Mouse (Mus musculus) intestine, embryonic 15.5 days (tissue): ENCODE results near the gene Sema3f. TPM values are rescaled to one million over a fixed set of nuclear protein-coding genes. Genes with fewer than 3 reads are reported as not detected.
"Not testable (repeated sequence)": the region's sequence is repeated elsewhere in the genome, so short reads cannot be mapped to it uniquely, and the experiment has no call there.

Experiments used
- ATAC-seq: fragments of 200-750 bp; cut with Nextera tagmentation; 2 replicates; pipeline ENCODE4 v1.8.0; 2017; ENCODE audit warnings: moderate TSS enrichment, moderate library complexity
- H3K27ac ChIP-seq: fragments of 300-500 bp; sonication (generic); 2 replicates; pipeline ENCODE4 v1.5.1; 2015; ENCODE audit warnings: mild to moderate bottlenecking, inconsistent platforms
- H3K27me3 ChIP-seq: fragments of 300-500 bp; sonication (generic); replicated peaks from 2 replicates; pipeline ENCODE4 v1.6.1; 2015; ENCODE audit warnings: inconsistent platforms
- H3K36me3 ChIP-seq: fragments of 300-500 bp; sonication (generic); 2 replicates; pipeline ENCODE4 v1.6.1; 2015; ENCODE audit warnings: inconsistent platforms
- H3K4me1 ChIP-seq: fragments of 300-500 bp; sonication (generic); replicated peaks from 2 replicates; pipeline ENCODE4 v1.6.1; 2015; ENCODE audit warnings: inconsistent platforms
- H3K4me2 ChIP-seq: fragments of 300-500 bp; sonication (generic); replicated peaks from 2 replicates; pipeline ENCODE4 v1.6.1; 2015; ENCODE audit warnings: mild to moderate bottlenecking, inconsistent platforms
- H3K4me3 ChIP-seq: fragments of 300-500 bp; sonication (generic); replicated peaks from 2 replicates; pipeline ENCODE4 v1.5.1; 2015; ENCODE audit warnings: inconsistent platforms
- H3K9ac ChIP-seq: fragments of 300-500 bp; sonication (generic); 2 replicates; pipeline ENCODE4 v1.6.1; 2015; ENCODE audit warnings: inconsistent platforms
- H3K9me3 ChIP-seq: fragments of 300-500 bp; sonication (generic); 2 replicates; pipeline ENCODE4 v1.6.1; 2016; ENCODE audit warnings: inconsistent platforms
- WGBS: fragments of 180-500 bp; shearing (Covaris S2); methylation state at CpG from one replicate; pipeline ENCODE4 v1.1.7; 2015; 5-methylcytosine and 5-hydroxymethylcytosine counted together
- polyA plus RNA-seq: library from polyadenylated mRNA; unstranded; fragments of >200 nt; fragmentation: Nextera tagmentation; extraction: Ambion mirVana; gene quantifications from 2 replicates; pipeline ENCODE4 v1.2.1, GENCODE M21; 2015

Gene Sema3f
- polyA plus RNA-seq, 1 experiment from 2014 or later = 8.9 TPM

GRCm38 (mm10) chr9:107678861-107679260, 31.4 kb downstream of the Sema3f start:
- Histone ChIP-seq H3K4me1 (peaks cover 12% of the 10 kb centered on the region), H3K27ac (no peak overlapping the region), H3K9me3 (no peaks in the 10 kb centered on the region), H3K4me2 (no peak overlapping the region), H3K4me3 (no peak overlapping the region), H3K36me3 (no peaks in the 10 kb centered on the region), H3K9ac (no peak overlapping the region), H3K27me3 (peaks cover 32% of the 10 kb centered on the region)
- 92% methylated on average over 2 of the region's 2 CpGs for WGBS
- no peak for ATAC-seq

DNA sequence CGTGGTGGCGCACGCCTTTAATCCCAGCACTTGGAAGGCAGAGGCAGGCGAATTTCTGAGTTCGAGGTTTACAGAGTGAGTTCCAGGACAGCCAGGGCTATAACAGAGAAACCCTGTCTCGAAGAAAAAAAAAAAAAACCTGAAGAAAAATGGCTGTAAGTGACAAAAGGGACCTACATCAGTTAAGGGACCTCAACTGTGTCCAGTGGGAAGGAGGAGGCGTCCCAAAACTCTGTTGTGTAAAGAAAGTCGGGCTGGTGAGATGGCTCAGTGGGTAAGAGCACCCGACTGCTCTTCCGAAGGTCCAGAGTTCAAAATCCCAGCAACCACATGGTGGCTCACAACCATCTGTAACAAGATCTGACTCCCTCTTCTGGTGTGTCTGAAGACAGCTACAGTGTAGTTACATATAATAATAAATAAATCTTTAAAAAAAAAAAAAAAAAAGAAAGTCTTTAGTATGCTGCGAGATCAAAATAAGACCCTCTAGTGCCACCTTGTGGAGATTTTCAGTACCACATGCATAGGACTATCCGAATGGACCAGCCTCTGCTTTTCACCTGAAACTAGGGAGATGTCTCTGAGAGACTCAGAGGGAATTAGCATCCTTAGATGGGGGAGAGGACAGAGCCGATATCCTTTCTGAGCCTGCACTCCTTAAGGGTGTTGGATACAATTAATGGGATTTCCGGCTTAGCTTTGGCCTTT, 32.3 kb downstream of the Sema3f start:
- peaks cover 32% of the 10 kb centered on the region for H3K27me3 ChIP-seq
- not testable (repeated sequence) for ATAC-seq, H3K4me2 ChIP-seq, H3K36me3 ChIP-seq, H3K4me3 ChIP-seq, H3K27ac ChIP-seq, H3K9ac ChIP-seq, H3K9me3 ChIP-seq
- peaks cover 12% of the 10 kb centered on the region for H3K4me1 ChIP-seq
- WGBS = 41% methylated on average over 14 of the region's 14 CpGs

GRCm38 (mm10) chr9:107677091-107677784, 33.0 kb downstream of the Sema3f start:
- Histone ChIP-seq H3K27me3 (peaks cover 32% of the 10 kb centered on the region), H3K4me3 (no peak overlapping the region), H3K4me1 (peaks cover 12% of the 10 kb centered on the region), H3K27ac (no peak overlapping the region), H3K9me3 (no peaks in the 10 kb centered on the region), H3K36me3 (no peaks in the 10 kb centered on the region), H3K4me2 (no peak overlapping the region), H3K9ac (no peak overlapping the region)
- no peak for ATAC-seq
- 20% methylated on average over 17 of the region's 17 CpGs for WGBS

DNA sequence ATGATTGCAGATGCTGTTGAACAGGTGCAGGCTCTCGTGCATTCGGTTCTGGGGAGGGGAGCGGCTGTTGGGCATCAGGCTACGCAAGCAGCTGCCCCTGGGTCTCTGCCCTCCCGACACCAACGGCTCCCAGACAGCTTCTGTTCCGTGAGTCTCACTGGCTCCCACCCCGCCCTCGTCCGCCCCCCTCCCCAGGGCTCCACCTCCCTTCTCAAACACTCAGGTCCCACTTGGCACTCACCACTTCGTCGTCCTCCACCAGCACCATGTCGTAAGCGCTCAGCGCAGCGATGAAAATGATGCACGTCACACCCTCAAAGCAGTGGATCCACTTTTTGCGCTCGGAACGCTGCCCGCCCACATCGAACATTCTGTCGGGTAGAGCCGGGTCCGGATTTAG, 34.0 kb downstream of the Sema3f start:
- H3K9ac ChIP-seq = peak overlapping the region; percentile 29; the same call in 1 of the 2 replicates
- H3K9me3 ChIP-seq = no peaks in the 10 kb centered on the region
- no peak overlapping the region for H3K27ac ChIP-seq
- H3K4me2 ChIP-seq = peak overlapping the region; percentile 75
- H3K36me3 ChIP-seq = no peaks in the 10 kb centered on the region
- 3% methylated on average over 25 of the region's 25 CpGs for WGBS
- ATAC-seq = peak; percentile 40
- H3K27me3 ChIP-seq = peaks cover 32% of the 10 kb centered on the region
- H3K4me3 ChIP-seq = peak overlapping the region; percentile 31
- H3K4me1 ChIP-seq = peaks cover 12% of the 10 kb centered on the region

DNA sequence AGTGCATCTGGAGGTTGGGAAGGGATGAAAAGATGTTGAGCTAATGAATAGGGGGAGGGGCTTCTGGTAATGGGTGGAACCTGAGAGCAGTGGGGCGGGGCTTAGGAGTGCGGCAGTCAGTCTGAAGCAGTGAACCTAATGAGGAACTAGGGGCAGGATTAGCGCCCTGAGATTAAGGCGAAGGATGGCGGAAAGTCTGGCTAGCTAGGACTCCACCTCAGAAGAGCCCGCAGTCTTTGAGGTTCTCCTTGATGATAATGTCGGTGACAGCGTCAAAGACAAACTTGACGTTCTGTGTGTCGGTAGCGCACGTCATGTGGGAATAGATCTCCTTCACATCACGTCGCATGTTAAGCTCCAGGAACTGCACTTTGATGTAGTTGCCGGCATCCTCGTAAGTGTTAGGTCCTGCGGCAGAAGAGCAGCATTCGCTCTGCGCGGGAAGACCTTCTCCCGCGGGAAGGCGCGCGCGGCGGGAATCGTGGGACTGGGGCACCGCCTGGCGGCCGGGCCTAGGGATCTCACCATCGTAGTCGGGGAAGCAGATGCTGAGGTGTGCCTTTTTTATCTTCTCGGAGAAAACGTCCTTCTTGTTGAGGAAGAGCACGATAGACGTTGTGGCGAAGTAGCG, 34.5 kb downstream of the Sema3f start:
- peak overlapping the region; percentile 31 for H3K4me3 ChIP-seq

DNA sequence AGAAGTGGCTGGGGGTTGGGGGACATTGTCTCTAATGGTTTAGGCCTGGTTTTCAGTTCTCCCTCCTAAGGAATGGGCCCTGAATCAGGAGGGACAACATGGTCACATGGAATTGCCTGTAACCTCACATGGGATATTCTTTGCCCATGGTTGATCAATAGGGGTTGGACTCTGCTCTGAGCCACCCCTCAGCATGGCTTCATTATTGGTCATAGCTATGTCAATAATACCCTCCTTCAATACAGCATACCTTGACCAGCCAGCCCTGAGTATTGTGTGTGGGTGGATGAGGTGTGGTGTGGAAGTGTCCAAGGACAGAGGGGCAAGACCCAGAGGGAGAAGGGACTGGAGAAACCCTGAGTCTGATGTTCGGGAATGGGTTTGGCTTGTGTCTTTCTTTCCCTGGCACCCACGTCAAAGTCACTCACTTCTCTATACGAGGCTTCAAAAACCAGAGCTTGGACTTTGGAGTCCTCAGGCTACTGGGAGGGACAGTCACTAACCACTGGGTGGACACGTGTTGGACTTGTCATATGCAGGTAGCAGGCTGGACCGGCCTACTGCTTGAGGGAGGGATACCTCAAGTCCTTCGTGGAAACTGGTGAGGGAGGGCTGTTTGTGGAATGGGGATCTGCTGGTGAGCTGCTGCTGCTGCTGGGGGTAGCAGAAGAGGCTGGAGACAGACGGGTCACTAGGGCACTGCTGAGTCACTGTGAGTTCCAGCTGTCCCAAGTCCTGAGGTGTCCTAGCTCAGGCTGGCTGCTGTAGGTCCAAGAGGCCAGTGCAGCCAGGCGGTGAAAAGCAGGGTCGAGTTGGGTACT, 35.5 kb downstream of the Sema3f start:
- Histone ChIP-seq H3K4me3 (no peak overlapping the region), H3K9me3 (no peaks in the 10 kb centered on the region), H3K4me1 (peaks cover 12% of the 10 kb centered on the region), H3K4me2 (no peak overlapping the region), H3K9ac (no peak overlapping the region), H3K27me3 (peaks cover 32% of the 10 kb centered on the region), H3K27ac (no peak overlapping the region), H3K36me3 (no peaks in the 10 kb centered on the region)
- WGBS = 66% methylated on average over 9 of the region's 9 CpGs
- ATAC-seq = no peak

More for the DNA sequence above, 34.5 kb downstream of the Sema3f start:
- Histone ChIP-seq H3K9ac (peak overlapping the region; percentile 29; the same call in 1 of the 2 replicates), H3K4me1 (peaks cover 12% of the 10 kb centered on the region), H3K36me3 (no peaks in the 10 kb centered on the region), H3K4me2 (peak overlapping the region; percentile 75), H3K27me3 (peaks cover 32% of the 10 kb centered on the region), H3K9me3 (no peaks in the 10 kb centered on the region), H3K27ac (no peak overlapping the region)
- 1% methylated on average over 39 of the region's 39 CpGs for WGBS
- ATAC-seq = peak; percentile 79

GRCm38 (mm10) chr9:107670259-107670658, 40.0 kb downstream of the Sema3f start:
- no peak for ATAC-seq
- H3K27ac ChIP-seq = no peak overlapping the region

GRCm38 (mm10) chr9:107669480-107669945, 40.8 kb downstream of the Sema3f start, which contains the start of gene Slc38a3:
TSS of gene Slc38a3 (minus strand) at chr9:107669530.
- H3K4me1 ChIP-seq = peaks cover 23% of the 10 kb centered on the region
- H3K4me3 ChIP-seq = no peak within 1 kb of the TSS
- WGBS = 89% methylated on average over 9 of the region's 9 CpGs
- no peaks in the 10 kb centered on the region for H3K36me3 ChIP-seq
- H3K9ac ChIP-seq = no peak within 1 kb of the TSS
- ATAC-seq = no peak
- H3K27ac ChIP-seq = no peak within 1 kb of the TSS
- peaks cover 14% of the 10 kb centered on the region for H3K27me3 ChIP-seq
- no peaks in the 10 kb centered on the region for H3K9me3 ChIP-seq
- H3K4me2 ChIP-seq = no peak within 1 kb of the TSS

More at GRCm38 (mm10) chr9:107670259-107670658, 40.0 kb downstream of the Sema3f start:
- Histone ChIP-seq H3K27me3 (peaks cover 21% of the 10 kb centered on the region), H3K36me3 (no peaks in the 10 kb centered on the region), H3K4me1 (peaks cover 23% of the 10 kb centered on the region), H3K9ac (no peak overlapping the region), H3K4me2 (no peak overlapping the region), H3K9me3 (no peaks in the 10 kb centered on the region), H3K4me3 (no peak overlapping the region)
- 66% methylated on average over 5 of the region's 5 CpGs for WGBS

- H3K4me2 ChIP-seq = no peak overlapping the region
- 0 out of 2 replicates have a peak, but pooled peaks have one; percentile 31 for ATAC-seq
- no peaks in the 10 kb centered on the region for H3K36me3 ChIP-seq
- no peaks in the 10 kb centered on the region for H3K9me3 ChIP-seq
- peaks cover 12% of the 10 kb centered on the region for H3K27me3 ChIP-seq
- H3K4me1 ChIP-seq = peaks cover 23% of the 10 kb centered on the region
- WGBS = 71% methylated on average over 3 of the region's 3 CpGs
- no peak overlapping the region for H3K27ac ChIP-seq
- H3K9ac ChIP-seq = no peak overlapping the region
- no peak overlapping the region for H3K4me3 ChIP-seq
These were observed 41.4 kb downstream of the Sema3f start for GRCm38 (mm10) chr9:107668916-107669315.

GRCm38 (mm10) chr9:107668011-107668410, 42.3 kb downstream of the Sema3f start:
- Histone ChIP-seq H3K4me3 (no peak overlapping the region), H3K36me3 (no peaks in the 10 kb centered on the region), H3K27ac (no peak overlapping the region), H3K4me1 (peaks cover 23% of the 10 kb centered on the region), H3K4me2 (peak overlapping the region; percentile 97), H3K27me3 (peaks cover 12% of the 10 kb centered on the region), H3K9ac (no peak overlapping the region), H3K9me3 (no peaks in the 10 kb centered on the region)
- ATAC-seq = 0 out of 2 replicates have a peak, but pooled peaks have one; percentile 16
- WGBS = 52% methylated on average over 8 of the region's 8 CpGs

DNA sequence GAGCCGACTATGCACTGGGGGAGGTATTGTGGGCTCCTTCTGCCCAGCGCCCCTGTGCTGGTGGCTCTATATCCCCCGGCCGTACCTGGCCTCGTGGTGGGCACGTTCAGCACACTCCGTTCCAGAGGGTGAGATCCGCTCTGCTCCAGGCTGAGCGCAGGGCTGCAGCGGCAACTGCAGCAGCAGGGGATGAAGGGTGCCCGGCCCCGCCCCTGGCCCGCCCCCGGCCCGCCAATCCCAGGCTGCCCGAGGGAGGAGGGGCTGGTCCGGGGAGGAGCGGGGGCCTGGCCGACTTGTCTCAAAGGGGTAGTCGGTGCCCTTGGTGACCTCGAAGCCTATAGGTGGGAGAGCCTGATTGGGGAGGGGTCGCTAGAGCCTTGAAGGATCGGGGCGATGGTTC, 43.1 kb downstream of the Sema3f start:
- ATAC-seq = peak; percentile 90
- Histone ChIP-seq H3K4me2 (peak overlapping the region; percentile 97), H3K27me3 (peaks cover 12% of the 10 kb centered on the region), H3K4me1 (peaks cover 23% of the 10 kb centered on the region), H3K9me3 (no peaks in the 10 kb centered on the region), H3K4me3 (peak overlapping the region; percentile 43), H3K36me3 (no peaks in the 10 kb centered on the region), H3K9ac (peak overlapping the region; percentile 53), H3K27ac (no peak overlapping the region)
- under 1% methylated on average over 24 of the region's 24 CpGs for WGBS
